Mouse (Mus musculus) heart, embryonic 13.5 days (tissue): ENCODE data around the gene Grem2. TPM values are rescaled to one million over a fixed set of nuclear protein-coding genes. Genes with fewer than 3 reads are reported as not detected.

Experiments used
- ATAC-seq: fragments of 200-750 bp; cut with Nextera tagmentation; 2 replicates; pipeline ENCODE4 v1.8.0; 2017; ENCODE audit warnings: moderate TSS enrichment; ENCODE audit not compliant: insufficient number of reproducible peaks, low FRiP score, low TSS enrichment; ENCODE audit errors: extremely low read depth
- H3K27ac ChIP-seq: fragments of 300-500 bp; sonication (generic); replicated peaks from 2 replicates; pipeline ENCODE4 v1.5.1; 2015; ENCODE audit warnings: moderate library complexity, mild to moderate bottlenecking, inconsistent platforms
- H3K27me3 ChIP-seq: fragments of 300-500 bp; sonication (generic); replicated peaks from 2 replicates; pipeline ENCODE4 v1.6.1; 2015; ENCODE audit warnings: mild to moderate bottlenecking, inconsistent platforms
- H3K36me3 ChIP-seq: fragments of 300-500 bp; sonication (generic); 2 replicates; pipeline ENCODE4 v1.6.1; 2015; ENCODE audit warnings: mild to moderate bottlenecking, inconsistent platforms
- H3K4me1 ChIP-seq: fragments of 300-500 bp; sonication (generic); 2 replicates; pipeline ENCODE4 v1.6.1; 2015; ENCODE audit warnings: inconsistent platforms
- H3K4me2 ChIP-seq: fragments of 300-500 bp; sonication (generic); 2 replicates; pipeline ENCODE4 v1.6.1; 2015; ENCODE audit warnings: inconsistent platforms, mild to moderate bottlenecking, moderate library complexity
- H3K4me3 ChIP-seq: fragments of 300-500 bp; sonication (generic); 2 replicates; pipeline ENCODE4 v1.5.1; 2015; ENCODE audit warnings: moderate library complexity, mild to moderate bottlenecking, inconsistent platforms
- H3K9ac ChIP-seq: fragments of 300-500 bp; sonication (generic); 2 replicates; pipeline ENCODE4 v1.6.1; 2015; ENCODE audit warnings: inconsistent platforms, mild to moderate bottlenecking, moderate library complexity
- H3K9me3 ChIP-seq: fragments of 300-500 bp; sonication (generic); 2 replicates; pipeline ENCODE4 v1.6.1; 2016; ENCODE audit warnings: inconsistent platforms
- WGBS: fragments of 180-500 bp; shearing (Covaris S2); methylation state at CpG from one replicate; pipeline ENCODE4 v1.1.7; 2015; ENCODE audit warnings: mixed read lengths; 5-methylcytosine and 5-hydroxymethylcytosine counted together
- polyA plus RNA-seq: library from polyadenylated mRNA; unstranded; fragments of >200 nt; fragmentation: Nextera tagmentation; extraction: Ambion mirVana; gene quantifications from 2 replicates; pipeline ENCODE4 v1.2.1, GENCODE M21; 2015

Gene Grem2
- polyA plus RNA-seq, 1 experiment from 2014 or later, result 0.19 TPM

DNA sequence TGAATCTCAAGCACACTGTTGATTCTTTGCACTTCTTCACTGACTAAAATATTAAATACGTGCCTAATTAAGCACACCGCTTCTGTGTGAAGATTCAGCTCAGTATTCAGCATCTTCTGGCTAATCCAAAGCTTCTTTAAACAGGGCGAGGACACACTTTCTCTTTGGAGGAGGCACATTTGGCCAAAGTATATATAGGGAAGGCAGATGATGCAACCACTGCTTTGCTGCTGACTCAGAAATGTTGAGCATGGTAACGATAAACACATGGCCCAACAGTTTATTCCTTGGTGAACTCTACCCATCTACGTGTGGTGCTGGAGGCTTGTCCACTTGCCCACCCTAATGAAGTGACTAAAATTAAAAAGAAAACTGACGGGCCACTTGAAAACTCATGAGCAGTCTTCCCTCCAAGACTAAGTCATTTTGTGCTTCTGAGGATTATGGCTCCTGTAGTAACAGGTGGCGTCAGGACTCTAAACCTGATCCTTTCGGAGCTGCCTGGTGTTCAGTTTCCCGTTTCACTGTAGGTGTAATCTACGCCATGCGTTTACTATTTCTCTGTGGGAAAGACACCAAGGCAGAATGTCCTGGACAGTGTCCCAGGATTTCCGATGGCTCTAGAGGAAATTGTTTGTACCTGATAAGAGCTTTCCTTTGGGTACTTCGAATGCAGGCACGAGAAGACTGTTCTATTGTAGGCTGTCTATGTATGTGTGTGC, 32.8 kb downstream of the Grem2 start:
- H3K4me2 ChIP-seq, result no peak overlapping the region
- H3K27ac ChIP-seq, result no peak overlapping the region
- H3K9ac ChIP-seq, result no peak overlapping the region
- H3K4me1 ChIP-seq, result no peaks in the 10 kb centered on the region
- no peak for ATAC-seq
- no peaks in the 10 kb centered on the region for H3K27me3 ChIP-seq
- 65% methylated on average over 14 of the region's 14 CpGs for WGBS
- H3K36me3 ChIP-seq, result no peaks in the 10 kb centered on the region
- no peak overlapping the region for H3K4me3 ChIP-seq
- H3K9me3 ChIP-seq, result no peaks in the 10 kb centered on the region

DNA sequence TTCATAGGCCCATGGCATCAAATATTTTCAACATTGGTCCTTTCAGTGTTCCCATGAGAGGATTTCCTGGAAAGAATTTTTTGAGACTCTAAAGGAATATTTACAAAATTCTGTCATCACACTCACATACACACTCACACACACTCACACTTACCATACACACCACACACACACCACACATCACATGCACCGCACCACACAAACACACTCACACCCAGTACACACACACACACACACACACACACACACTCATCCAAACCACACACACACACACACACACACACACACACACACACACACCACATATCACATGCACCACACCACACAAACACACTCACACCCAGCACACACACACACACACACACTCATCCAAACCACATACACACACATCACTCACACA, 33.5 kb downstream of the Grem2 start:
- Histone ChIP-seq H3K9ac (no peak overlapping the region), H3K27ac (no peak overlapping the region), H3K36me3 (no peaks in the 10 kb centered on the region), H3K9me3 (no peaks in the 10 kb centered on the region), H3K4me1 (no peaks in the 10 kb centered on the region), H3K4me2 (no peak overlapping the region), H3K4me3 (no peak overlapping the region), H3K27me3 (no peaks in the 10 kb centered on the region)
- no peak for ATAC-seq
- WGBS, result 92% methylated on average over 1 of the region's 1 CpGs

DNA sequence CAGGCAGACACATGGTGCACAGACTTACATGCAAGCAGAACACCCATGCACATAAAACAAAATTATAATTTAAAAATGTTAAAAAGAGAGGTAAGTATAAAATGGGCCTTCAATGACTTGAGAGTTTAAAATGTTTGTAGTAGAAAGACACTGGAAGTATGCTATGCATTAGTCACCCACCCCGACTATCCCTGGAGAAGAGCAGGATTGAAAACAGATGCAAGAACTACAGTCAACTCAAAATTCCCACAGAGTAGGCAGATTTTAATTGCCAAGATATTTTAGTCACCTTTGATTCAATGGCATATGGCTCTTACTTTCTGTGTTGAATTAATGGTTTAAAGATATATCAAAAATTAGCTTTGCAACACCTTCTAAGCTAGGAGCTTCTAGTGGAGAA, 39.1 kb downstream of the Grem2 start:
- H3K4me2 ChIP-seq, result no peak overlapping the region
- H3K4me1 ChIP-seq, result no peaks in the 10 kb centered on the region
- H3K9ac ChIP-seq, result no peak overlapping the region
- no peaks in the 10 kb centered on the region for H3K27me3 ChIP-seq
- no peaks in the 10 kb centered on the region for H3K36me3 ChIP-seq
- no peaks in the 10 kb centered on the region for H3K9me3 ChIP-seq
- H3K27ac ChIP-seq, result no peak overlapping the region
- 67% methylated on average over 1 of the region's 1 CpGs for WGBS
- no peak overlapping the region for H3K4me3 ChIP-seq
- ATAC-seq, result no peak

DNA sequence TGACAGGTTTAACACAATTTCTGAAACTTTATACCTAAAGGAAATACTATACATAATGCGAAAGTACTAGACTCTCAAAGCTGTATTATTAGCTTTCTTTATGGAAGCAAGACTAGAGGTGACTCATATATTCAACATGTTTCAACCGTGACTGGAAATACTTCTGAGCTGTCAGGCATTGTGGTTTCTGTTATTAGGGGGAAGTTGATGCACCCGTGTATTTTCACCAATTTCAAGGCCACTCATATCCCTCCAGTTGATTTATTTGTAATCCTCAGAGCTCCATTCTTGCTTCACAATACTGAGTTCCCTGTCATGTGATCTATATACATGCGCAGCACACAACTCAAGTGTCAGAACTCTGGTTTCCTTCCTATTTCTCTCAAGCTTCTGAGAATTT, 46.4 kb downstream of the Grem2 start:
- WGBS, result 70% methylated on average over 4 of the region's 4 CpGs
- no peak for ATAC-seq
- no peak overlapping the region for H3K4me2 ChIP-seq
- H3K36me3 ChIP-seq, result no peaks in the 10 kb centered on the region
- H3K27ac ChIP-seq, result no peak overlapping the region
- no peak overlapping the region for H3K9ac ChIP-seq
- H3K27me3 ChIP-seq, result no peaks in the 10 kb centered on the region
- no peaks in the 10 kb centered on the region for H3K4me1 ChIP-seq
- no peaks in the 10 kb centered on the region for H3K9me3 ChIP-seq
- no peak overlapping the region for H3K4me3 ChIP-seq

DNA sequence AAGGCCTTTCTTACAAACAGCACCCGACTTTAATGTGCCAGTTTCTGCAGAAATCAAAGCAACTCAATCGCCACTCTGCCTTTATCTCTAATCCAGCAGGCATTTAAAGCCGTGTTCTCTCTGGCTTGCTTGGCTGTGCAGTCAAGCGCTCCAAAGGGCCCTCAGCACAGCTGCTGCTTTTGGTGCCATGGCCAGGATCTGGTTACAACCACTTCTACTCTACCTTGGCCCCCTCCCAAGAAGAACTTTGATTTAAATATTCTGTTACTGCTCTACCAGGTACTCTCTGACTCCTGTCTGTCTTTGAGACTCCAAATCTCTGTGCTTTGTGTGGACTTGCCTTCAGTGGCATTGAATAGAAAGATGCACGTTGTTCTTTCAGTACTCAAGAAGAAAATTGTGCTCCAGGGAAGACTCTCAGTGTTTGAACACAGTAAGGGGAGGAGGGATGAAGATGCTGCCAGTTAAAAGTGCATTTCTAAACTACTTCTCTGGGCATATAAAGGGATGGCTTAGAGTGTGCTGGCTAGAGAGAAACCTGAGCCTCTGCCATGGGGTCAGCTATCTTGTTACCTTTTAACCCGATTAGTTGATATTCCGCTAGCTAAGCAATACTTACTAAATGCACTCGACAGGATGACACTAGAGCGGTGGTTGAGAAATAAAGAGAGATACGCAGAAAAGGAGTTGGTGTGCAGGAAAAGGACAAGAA, 61.1 kb downstream of the Grem2 start:
- 69% methylated on average over 10 of the region's 10 CpGs for WGBS
- Histone ChIP-seq H3K4me2 (no peak overlapping the region), H3K27me3 (no peaks in the 10 kb centered on the region), H3K36me3 (no peaks in the 10 kb centered on the region), H3K27ac (no peak overlapping the region), H3K4me3 (no peak overlapping the region), H3K9me3 (no peaks in the 10 kb centered on the region), H3K9ac (no peak overlapping the region), H3K4me1 (no peaks in the 10 kb centered on the region)
- ATAC-seq, result no peak

DNA sequence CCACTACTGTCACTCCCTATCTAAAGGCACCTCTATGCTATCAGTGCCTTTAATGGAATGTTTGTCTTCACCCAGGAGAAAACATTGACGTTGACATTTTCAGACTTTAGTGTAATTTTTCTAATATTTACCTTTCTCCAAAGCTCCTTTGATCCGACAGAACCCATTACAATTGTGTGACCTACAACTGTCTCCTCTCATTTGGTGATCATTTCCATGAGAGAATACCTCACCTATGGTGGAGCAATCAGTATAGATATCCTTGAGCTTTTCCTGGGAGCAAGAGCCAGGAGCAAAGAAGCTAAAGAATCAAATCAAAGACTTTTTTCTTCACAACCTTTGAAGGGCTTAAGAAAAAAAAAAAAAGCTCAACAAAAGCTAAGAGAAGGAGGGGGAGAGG, 65.4 kb downstream of the Grem2 start:
- no peak for ATAC-seq
- Histone ChIP-seq H3K4me1 (no peaks in the 10 kb centered on the region), H3K27ac (no peak overlapping the region), H3K36me3 (no peaks in the 10 kb centered on the region), H3K4me3 (no peak overlapping the region), H3K27me3 (no peaks in the 10 kb centered on the region), H3K9me3 (no peaks in the 10 kb centered on the region), H3K4me2 (no peak overlapping the region), H3K9ac (no peak overlapping the region)
- WGBS, result 44% methylated on average over 2 of the region's 2 CpGs

DNA sequence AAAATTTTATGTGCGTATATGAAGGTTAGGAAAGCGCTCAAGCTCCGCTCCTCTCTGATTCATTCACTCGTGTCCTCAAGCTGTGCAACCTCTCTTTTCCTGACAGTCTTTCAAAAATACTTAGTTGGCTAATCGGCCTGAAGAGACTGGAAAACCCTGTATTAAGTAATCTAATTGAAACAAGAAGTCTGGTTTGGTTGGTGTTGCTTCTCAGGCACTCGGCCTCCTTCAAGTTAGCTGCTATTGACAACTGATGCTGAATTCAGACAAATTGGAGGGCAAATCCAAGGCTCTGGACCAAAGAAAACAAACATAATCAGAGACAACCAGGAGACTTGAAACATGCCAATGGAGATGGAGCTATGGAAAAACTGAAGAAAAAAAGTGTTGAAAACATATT, 76.8 kb downstream of the Grem2 start:
- Histone ChIP-seq H3K27me3 (no peaks in the 10 kb centered on the region), H3K9me3 (no peaks in the 10 kb centered on the region), H3K36me3 (no peaks in the 10 kb centered on the region), H3K9ac (no peak overlapping the region), H3K27ac (no peak overlapping the region), H3K4me3 (no peak overlapping the region), H3K4me2 (no peak overlapping the region), H3K4me1 (no peaks in the 10 kb centered on the region)
- 81% methylated on average over 6 of the region's 6 CpGs for WGBS
- no peak for ATAC-seq

DNA sequence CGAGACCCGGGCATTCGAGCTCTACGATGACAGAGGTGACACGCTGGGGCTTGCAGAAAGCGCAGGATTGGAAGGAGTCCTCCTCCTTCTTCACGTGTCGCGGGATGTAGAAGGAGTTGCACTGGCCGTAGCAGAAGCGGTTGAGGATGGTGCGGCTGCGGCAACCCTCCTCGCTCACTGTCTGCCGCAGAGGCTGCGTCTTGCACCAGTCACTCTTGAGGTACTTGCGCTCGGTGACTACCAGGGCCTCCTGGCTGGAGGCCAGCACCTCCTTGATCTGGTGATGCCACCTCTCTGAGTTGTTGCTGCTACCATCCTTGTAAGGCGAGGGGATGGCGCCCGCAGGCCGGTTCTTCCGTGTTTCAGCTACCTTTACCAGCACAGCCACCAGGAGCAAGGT, 84.8 kb downstream of the Grem2 start:
- Histone ChIP-seq H3K9me3 (peaks cover 7% of the 10 kb centered on the region; the same call in 1 of the 2 replicates), H3K27me3 (no peaks in the 10 kb centered on the region), H3K9ac (no peak overlapping the region), H3K27ac (no peak overlapping the region), H3K36me3 (no peaks in the 10 kb centered on the region), H3K4me2 (no peak overlapping the region), H3K4me3 (no peak overlapping the region), H3K4me1 (no peaks in the 10 kb centered on the region)
- WGBS, result 89% methylated on average over 23 of the region's 23 CpGs
- ATAC-seq, result no peak

DNA sequence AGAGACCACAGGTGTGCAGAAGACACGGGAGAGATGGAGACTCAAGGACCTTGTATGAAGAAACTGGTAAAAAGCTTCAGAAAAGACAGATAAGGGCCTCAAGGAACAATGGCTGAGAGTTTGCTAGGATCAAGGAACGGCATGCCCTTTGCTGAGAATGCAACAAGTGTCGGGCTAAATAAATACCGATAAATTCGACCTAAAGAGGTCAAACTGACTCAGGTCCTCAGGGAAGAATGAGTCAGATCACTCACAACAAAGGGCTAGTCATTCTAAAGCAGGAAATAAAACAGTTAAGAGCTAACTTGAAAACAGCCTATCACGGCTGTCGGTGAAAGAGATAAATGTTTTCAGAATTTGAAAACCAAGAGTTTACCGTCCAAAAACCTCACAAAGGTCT, 95.1 kb downstream of the Grem2 start:
- Histone ChIP-seq H3K4me2 (no peak overlapping the region), H3K4me1 (peaks cover 5% of the 10 kb centered on the region; the same call in 1 of the 2 replicates), H3K36me3 (no peaks in the 10 kb centered on the region), H3K27ac (no peak overlapping the region), H3K4me3 (no peak overlapping the region), H3K9ac (no peak overlapping the region), H3K27me3 (no peaks in the 10 kb centered on the region), H3K9me3 (no peaks in the 10 kb centered on the region)
- no peak for ATAC-seq
- 44% methylated on average over 8 of the region's 8 CpGs for WGBS

DNA sequence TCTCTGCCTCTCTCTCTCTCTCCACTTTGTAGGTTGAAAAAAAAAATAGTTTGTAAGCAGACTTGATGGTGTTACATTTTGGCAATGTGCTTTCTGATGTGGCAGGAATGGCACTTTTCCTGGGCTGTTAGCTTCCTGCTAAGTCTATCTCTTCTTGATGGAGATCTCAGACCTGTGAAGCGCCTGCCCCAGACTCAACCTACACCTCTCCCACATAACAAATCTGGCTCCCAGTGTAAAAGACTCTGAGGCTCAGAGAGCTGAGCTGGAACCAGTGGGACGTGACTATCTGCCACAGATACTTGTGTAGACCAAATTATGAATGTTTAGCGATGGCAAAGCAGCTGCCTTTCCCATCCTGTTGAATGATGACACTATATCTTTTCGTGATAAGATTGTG, 109.8 kb downstream of the Grem2 start:
- no peak overlapping the region for H3K4me2 ChIP-seq
- H3K27ac ChIP-seq, result no peak overlapping the region
- H3K9ac ChIP-seq, result no peak overlapping the region
- no peak overlapping the region for H3K4me3 ChIP-seq
- WGBS, result 41% methylated on average over 4 of the region's 4 CpGs
- H3K27me3 ChIP-seq, result no peaks in the 10 kb centered on the region
- no peaks in the 10 kb centered on the region for H3K9me3 ChIP-seq
- H3K4me1 ChIP-seq, result no peaks in the 10 kb centered on the region
- ATAC-seq, result no peak
- no peaks in the 10 kb centered on the region for H3K36me3 ChIP-seq

DNA sequence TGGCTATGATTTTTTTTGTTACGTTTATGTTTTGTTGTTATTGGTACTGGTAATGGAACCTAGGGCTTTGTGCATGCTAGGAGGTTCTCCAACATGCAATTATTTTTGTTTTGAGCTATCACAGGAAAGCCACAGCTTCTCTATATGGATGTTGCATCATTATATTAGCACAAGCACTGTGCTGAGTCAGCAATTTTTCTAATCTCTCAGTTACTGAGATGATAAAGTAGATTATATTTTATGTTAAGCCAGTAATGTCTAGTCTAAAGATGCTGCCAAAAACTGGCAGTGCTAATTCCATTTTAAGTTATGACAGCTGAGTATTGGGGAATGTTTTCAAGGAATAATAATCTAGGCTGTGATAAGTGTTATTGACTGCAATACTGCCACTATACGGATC, 133.0 kb downstream of the Grem2 start:
- Histone ChIP-seq H3K4me3 (no peak overlapping the region), H3K9me3 (no peaks in the 10 kb centered on the region), H3K27ac (no peak overlapping the region), H3K36me3 (no peaks in the 10 kb centered on the region), H3K4me2 (no peak overlapping the region), H3K27me3 (no peaks in the 10 kb centered on the region), H3K4me1 (no peaks in the 10 kb centered on the region), H3K9ac (no peak overlapping the region)
- no peak for ATAC-seq
- WGBS, result 76% methylated on average over 2 of the region's 2 CpGs
